Mouse (Mus musculus) brown adipose tissue, adult 24 weeks (tissue): ENCODE measurements around the gene Mpc1. TPM values are rescaled to one million over a fixed set of nuclear protein-coding genes. Genes with fewer than 3 reads are reported as not detected.
A peak's percentile ranks its signal among the peaks of the same experiment; 100 is the strongest.
"Not testable (repeated sequence)": the region's sequence is repeated elsewhere in the genome, so short reads cannot be mapped to it uniquely, and the experiment has no call there.

ENCODE experiments used
- H3K27ac ChIP-seq: fragments of 200-500 bp; replicated peaks from 2 replicates; pipeline ENCODE4 v1.5.1; 2012; ENCODE audit warnings: low read depth, mild to moderate bottlenecking, low read length
- H3K4me1 ChIP-seq: fragments of 200-500 bp; 2 replicates; pipeline ENCODE4 v1.6.1; 2012; ENCODE audit warnings: low read length, mixed read lengths; ENCODE audit not compliant: control insufficient read depth, insufficient read depth, insufficient read length
- H3K4me3 ChIP-seq: fragments of 200-500 bp; 2 replicates; pipeline ENCODE4 v1.5.1; 2012; ENCODE audit warnings: low read depth, mild to moderate bottlenecking, low read length, moderate library complexity; ENCODE audit not compliant: insufficient read depth
- polyA plus RNA-seq: library from polyadenylated mRNA; stranded (reverse); fragments of >200 nt; gene quantifications from 2 replicates; pipeline ENCODE4 v1.2.4, GENCODE M21; 2012; ENCODE audit not compliant: missing spikeins, insufficient read depth, insufficient read length

The Mpc1 gene
- polyA plus RNA-seq, 1 experiment = 4,573 TPM

DNA sequence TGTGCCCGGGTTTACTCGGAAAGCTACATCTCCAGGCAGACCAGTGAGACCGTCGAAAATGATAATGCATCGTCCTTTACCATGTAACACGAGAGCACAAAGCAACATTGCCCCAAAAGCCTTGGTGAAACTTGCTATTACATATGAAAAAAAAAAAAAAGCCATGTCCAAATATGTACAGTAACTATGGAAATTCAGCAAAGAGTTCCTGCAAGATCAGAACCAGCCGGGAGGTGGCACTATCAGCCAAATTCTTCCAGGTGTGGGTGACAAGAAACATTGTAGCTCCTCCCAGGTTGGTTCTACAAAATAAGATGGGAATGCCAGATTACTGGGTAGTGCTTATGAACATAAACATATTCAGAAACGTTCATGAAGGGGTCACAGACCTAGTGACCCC, 25.7 kb upstream of the Mpc1 start:
- no peak overlapping the region for H3K4me3 ChIP-seq
- no peak overlapping the region for H3K27ac ChIP-seq
- H3K4me1 ChIP-seq = no peaks in the 10 kb centered on the region

- not testable (repeated sequence) for H3K4me1 ChIP-seq, H3K4me3 ChIP-seq, H3K27ac ChIP-seq
Measured at GRCm38 (mm10) chr17:8264638-8265037, 18.1 kb upstream of the Mpc1 start.

- H3K27ac ChIP-seq = no peak overlapping the region
- H3K4me1 ChIP-seq = peaks cover 4% of the 10 kb centered on the region; the same call in 1 of the 2 replicates
- no peak overlapping the region for H3K4me3 ChIP-seq
Measured at GRCm38 (mm10) chr17:8272054-8272749, 10.5 kb upstream of the Mpc1 start.

- H3K27ac ChIP-seq = no peak overlapping the region
- no peak overlapping the region for H3K4me3 ChIP-seq
- peaks cover 4% of the 10 kb centered on the region; the same call in 1 of the 2 replicates for H3K4me1 ChIP-seq
Measured at GRCm38 (mm10) chr17:8272951-8273350, 9.8 kb upstream of the Mpc1 start.

- Histone ChIP-seq H3K4me1 (peaks cover 4% of the 10 kb centered on the region; the same call in 1 of the 2 replicates), H3K4me3 (no peak overlapping the region), H3K27ac (no peak overlapping the region)
Measured at GRCm38 (mm10) chr17:8276071-8276470, 6.6 kb upstream of the Mpc1 start.

DNA sequence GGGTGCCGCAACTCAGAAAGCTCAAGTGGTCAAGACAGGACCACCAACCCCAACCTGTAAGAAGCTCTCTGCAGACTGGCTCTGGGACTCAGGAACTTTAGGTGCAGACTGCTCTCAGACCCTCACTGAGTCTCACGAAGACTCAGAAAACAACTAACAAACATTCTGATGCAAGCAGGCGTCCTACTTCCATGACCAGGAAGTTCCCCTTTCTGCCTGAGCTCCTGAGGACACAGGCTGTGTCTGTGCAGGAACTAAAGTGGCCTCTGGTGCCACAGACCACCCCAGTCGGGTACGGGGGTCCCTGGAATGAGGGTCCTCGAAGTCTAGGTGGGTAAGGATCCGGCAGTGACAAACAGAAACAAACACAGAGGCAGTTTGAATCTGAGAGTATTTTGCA, 6.0 kb upstream of the Mpc1 start:
- Histone ChIP-seq H3K4me1 (0 out of 2 replicates have a peak, but pooled peaks cover 1% of the 10 kb centered on the region), H3K4me3 (no peak overlapping the region), H3K27ac (no peak overlapping the region)

- no peak overlapping the region for H3K4me3 ChIP-seq
- H3K27ac ChIP-seq = no peak overlapping the region
- no peaks in the 10 kb centered on the region for H3K4me1 ChIP-seq
Measured at GRCm38 (mm10) chr17:8277266-8277665, 5.4 kb upstream of the Mpc1 start.

DNA sequence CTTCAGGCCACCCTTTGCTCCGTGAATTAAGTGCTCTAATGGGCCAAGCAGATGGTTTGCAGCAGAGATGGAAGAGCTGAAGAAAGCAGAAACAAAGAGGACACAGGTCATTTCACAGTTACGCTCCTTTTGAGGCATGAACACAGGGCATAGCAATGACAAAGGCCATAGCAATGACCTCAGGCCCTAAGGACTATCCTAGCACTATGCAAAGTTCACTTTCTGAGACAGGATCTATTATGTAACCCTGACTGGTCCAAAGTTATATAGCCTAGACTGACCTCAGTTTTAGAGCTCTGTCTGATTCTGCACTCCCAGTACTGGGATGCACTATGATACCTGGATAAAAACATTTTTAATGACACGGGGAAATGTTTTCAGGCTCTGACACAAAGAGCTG, 4.3 kb upstream of the Mpc1 start:
- H3K4me3 ChIP-seq = no peak overlapping the region
- H3K4me1 ChIP-seq = no peaks in the 10 kb centered on the region
- no peak overlapping the region for H3K27ac ChIP-seq

GRCm38 (mm10) chr17:8283526-8284253, 986 bp downstream of the Mpc1 start:
- Histone ChIP-seq H3K4me1 (peaks cover 3% of the 10 kb centered on the region; the same call in 1 of the 2 replicates), H3K4me3 (peak overlapping the region; percentile 92), H3K27ac (peak overlapping the region; percentile 96)

GRCm38 (mm10) chr17:8284254-8284661, 1.6 kb downstream of the Mpc1 start:
- Histone ChIP-seq H3K27ac (peak overlapping the region; percentile 96), H3K4me3 (peak overlapping the region; percentile 92), H3K4me1 (peaks cover 3% of the 10 kb centered on the region; the same call in 1 of the 2 replicates)

DNA sequence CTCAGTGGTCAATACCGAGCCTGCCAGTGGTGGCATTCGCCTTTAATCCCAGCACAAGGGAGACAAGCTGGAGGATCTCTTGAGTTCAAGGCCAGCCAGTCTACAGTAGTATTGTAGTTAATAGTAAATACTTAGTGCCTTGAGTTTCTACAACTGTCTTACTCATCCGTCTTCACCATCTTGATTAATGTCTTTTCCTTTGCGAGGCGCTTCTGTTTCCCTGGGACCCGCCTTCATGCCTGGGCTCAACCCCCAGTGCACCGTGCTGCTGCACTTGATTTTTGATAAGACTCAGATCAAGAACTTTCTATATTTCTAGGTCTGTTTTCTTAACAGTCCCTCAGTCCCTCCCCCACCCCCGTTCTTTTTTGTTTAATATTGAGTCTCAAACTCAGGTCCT, 2.4 kb downstream of the Mpc1 start:
- H3K4me1 ChIP-seq = peaks cover 3% of the 10 kb centered on the region; the same call in 1 of the 2 replicates
- H3K27ac ChIP-seq = peak overlapping the region; percentile 96
- H3K4me3 ChIP-seq = peak overlapping the region; percentile 92

DNA sequence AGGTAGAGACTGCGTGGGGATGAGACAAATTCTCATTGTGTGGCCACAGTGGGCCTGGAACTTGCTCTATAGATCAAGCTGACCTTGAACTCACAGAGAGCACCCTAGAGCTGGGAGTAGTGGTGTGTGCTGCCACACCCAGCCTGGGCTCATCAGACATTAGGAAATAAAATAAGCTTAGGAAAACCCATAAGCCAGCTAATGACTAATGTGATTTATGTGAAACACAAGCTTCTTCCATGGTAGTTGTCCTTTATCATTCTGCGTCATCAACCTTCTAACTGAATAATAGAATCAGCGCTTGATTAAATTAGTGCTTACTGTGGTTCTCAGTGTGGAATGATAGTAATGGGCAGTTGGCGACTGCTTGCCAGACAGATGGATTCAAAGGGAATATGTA, 4.3 kb downstream of the Mpc1 start:
- H3K4me1 ChIP-seq = peaks cover 6% of the 10 kb centered on the region
- H3K4me3 ChIP-seq = 0 out of 2 replicates have a peak overlapping the region, but pooled peaks have one; percentile 18
- H3K27ac ChIP-seq = peak overlapping the region; percentile 22; the same call in 1 of the 2 replicates

GRCm38 (mm10) chr17:8289993-8290679, 7.4 kb downstream of the Mpc1 start:
- H3K4me1 ChIP-seq = peaks cover 3% of the 10 kb centered on the region
- H3K4me3 ChIP-seq = no peak overlapping the region
- H3K27ac ChIP-seq = no peak overlapping the region

GRCm38 (mm10) chr17:8290736-8291135, 8.0 kb downstream of the Mpc1 start:
- Histone ChIP-seq H3K27ac (peak overlapping the region; percentile 72), H3K4me3 (no peak overlapping the region), H3K4me1 (peaks cover 3% of the 10 kb centered on the region; the same call in 1 of the 2 replicates)

DNA sequence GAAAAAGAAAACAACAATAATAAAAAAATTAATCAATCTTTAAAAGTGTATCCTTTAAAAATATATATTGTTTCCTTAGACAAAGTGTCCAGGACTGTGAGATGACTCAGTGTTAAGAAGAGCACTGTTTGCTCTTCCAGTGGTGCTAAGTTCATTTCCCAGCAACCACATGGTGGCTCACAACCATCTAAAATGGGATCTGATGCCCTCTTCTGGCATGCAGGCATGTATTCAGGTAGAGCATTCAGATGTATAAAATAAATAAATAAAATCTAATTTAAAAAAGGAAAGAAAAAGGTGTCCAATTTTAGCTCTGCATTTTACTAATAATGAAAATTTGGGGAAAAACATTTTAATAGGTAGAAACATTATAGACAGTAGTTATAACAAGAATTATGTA, 13.1 kb downstream of the Mpc1 start:
- Histone ChIP-seq H3K4me3 (no peak overlapping the region), H3K27ac (no peak overlapping the region), H3K4me1 (peaks cover 11% of the 10 kb centered on the region)
